Comparison of ENCODE assay signal across 15 mouse cellular contexts in genomic region chr14:71338219-71338618, GRCm38 (mm10).
A peak's percentile ranks its signal among the peaks of the same experiment; 100 is the strongest.
DNase-seq lines count a peak whose midpoint lies in the region; ATAC-seq and TF ChIP-seq lines count a peak whose summit lies in the region.
"Had no signal": no experiment of that assay in that cellular context is flagged by ENCODE, and none has a peak within 500 bp of the region (broad histone marks: within the 10 kb centered on the region; RNA-seq: fewer than 3 reads in every experiment).

No protein-coding gene starts in this region.

- no peaks in the 10 kb centered on the region for H3K9me3 ChIP-seq in kidney, embryonic 15.5 days (replicated peaks)
- peaks cover 4% of the 10 kb centered on the region; the same call in 1 of the 2 replicates for H3K9me3 ChIP-seq in embryonic facial prominence, embryonic 14.5 days (ENCODE audit: control insufficient read depth, low read length)
- H3K9me3 ChIP-seq: forebrain, embryonic 15.5 days; liver, embryonic 15.5 days; midbrain, embryonic 13.5 days; neural tube, embryonic 15.5 days had no signal

- no peaks in the 10 kb centered on the region for H3K79me2 ChIP-seq in myocyte (ENCODE audit: control insufficient read depth, insufficient read depth)

- ATAC-seq in kidney, embryonic 15.5 days (replicated peaks; ENCODE audit: low FRiP score) = peak; percentile 71
- ATAC-seq in embryonic facial prominence, embryonic 14.5 days (ENCODE audit: low read depth) = peak; percentile 84
- no peak for ATAC-seq in erythroid progenitor cell, adult 5-6 weeks (replicated peaks; ENCODE audit: low FRiP score, poor library complexity, severe bottlenecking)
- ATAC-seq: forebrain, embryonic 15.5 days; midbrain, embryonic 13.5 days had no signal

- H3K36me3 ChIP-seq in kidney, embryonic 15.5 days = no peaks in the 10 kb centered on the region
- no peaks in the 10 kb centered on the region for H3K36me3 ChIP-seq in embryonic facial prominence, embryonic 14.5 days (ENCODE audit: control insufficient read depth, insufficient read depth, low read length)
- H3K36me3 ChIP-seq in myocyte (ENCODE audit: control insufficient read depth, insufficient read depth) = no peaks in the 10 kb centered on the region
- H3K36me3 ChIP-seq: forebrain, embryonic 15.5 days; liver, embryonic 15.5 days; midbrain, embryonic 13.5 days; neural tube, embryonic 15.5 days had no signal

- no peak overlapping the region for H3ac ChIP-seq in myocyte (ENCODE audit: control insufficient read depth, insufficient read length)

- no peaks in the 10 kb centered on the region for H3K27me3 ChIP-seq in kidney, embryonic 15.5 days
- no peaks in the 10 kb centered on the region for H3K27me3 ChIP-seq in embryonic facial prominence, embryonic 14.5 days (replicated peaks; ENCODE audit: control insufficient read depth, insufficient read depth, low read length)
- H3K27me3 ChIP-seq in myocyte (ENCODE audit: control insufficient read depth, insufficient read depth, insufficient read length) = no peaks in the 10 kb centered on the region
- H3K27me3 ChIP-seq: forebrain, embryonic 15.5 days; liver, embryonic 15.5 days; midbrain, embryonic 13.5 days; neural tube, embryonic 15.5 days had no signal

- TF ChIP-seq POLR2A in myocyte (IDR thresholded peaks at IDR 0.05; ENCODE audit: insufficient read length, low read depth) = no peak

- no peak for DNase-seq in kidney, adult 18-20 months
- peak; percentile 90 for DNase-seq in embryonic facial prominence, embryonic 14.5 days (ENCODE audit: low spot score)
- peak; percentile 83 for DNase-seq in layer of hippocampus, adult 9-11 months
- DNase-seq in urinary bladder, postnatal 4 days (ENCODE audit: low spot score in 2 of 2) = no peak
- no peak for DNase-seq in thymus, postnatal 25 days
- DNase-seq: cerebellum, adult 9-10 months; heart, adult 2 months; kidney, postnatal 10 days had no signal

- H3K27ac ChIP-seq in kidney, embryonic 15.5 days = no peak overlapping the region
- no peak overlapping the region for H3K27ac ChIP-seq in embryonic facial prominence, embryonic 14.5 days (replicated peaks; ENCODE audit: low read depth, low read length)
- H3K27ac ChIP-seq: forebrain, embryonic 15.5 days; heart, adult 2 months; liver, embryonic 15.5 days; midbrain, embryonic 13.5 days; neural tube, embryonic 15.5 days had no signal

- H3K4me3 ChIP-seq in kidney, embryonic 15.5 days (replicated peaks) = no peak overlapping the region
- no peak overlapping the region for H3K4me3 ChIP-seq in embryonic facial prominence, embryonic 14.5 days (ENCODE audit: low read depth, low read length)
- H3K4me3 ChIP-seq in myocyte = no peak overlapping the region
- H3K4me3 ChIP-seq: forebrain, embryonic 15.5 days; heart, adult 2 months; liver, embryonic 15.5 days; midbrain, embryonic 13.5 days; neural tube, embryonic 15.5 days had no signal

- WGBS in kidney, embryonic 15.5 days = 31% methylated on average over 5 of the region's 5 CpGs
- 36% methylated on average over 5 of the region's 5 CpGs for WGBS in embryonic facial prominence, embryonic 14.5 days

- H3K9ac ChIP-seq in kidney, embryonic 15.5 days = no peak overlapping the region
- no peak overlapping the region for H3K9ac ChIP-seq in embryonic facial prominence, embryonic 14.5 days (ENCODE audit: low read depth, low read length)
- H3K9ac ChIP-seq: forebrain, embryonic 15.5 days; liver, embryonic 15.5 days; midbrain, embryonic 13.5 days; neural tube, embryonic 15.5 days had no signal

- no peaks in the 10 kb centered on the region for H3K4me1 ChIP-seq in kidney, embryonic 15.5 days
- no peaks in the 10 kb centered on the region for H3K4me1 ChIP-seq in embryonic facial prominence, embryonic 14.5 days (ENCODE audit: control insufficient read depth, insufficient read depth, low read length)
- H3K4me1 ChIP-seq: forebrain, embryonic 15.5 days; liver, embryonic 15.5 days; midbrain, embryonic 13.5 days; neural tube, embryonic 15.5 days had no signal

- no peak overlapping the region for H3K4me2 ChIP-seq in kidney, embryonic 15.5 days
- no peak overlapping the region for H3K4me2 ChIP-seq in embryonic facial prominence, embryonic 14.5 days (ENCODE audit: low read depth, low read length)
- peak overlapping the region; percentile 66 for H3K4me2 ChIP-seq in myocyte (ENCODE audit: low read depth)
- H3K4me2 ChIP-seq: forebrain, embryonic 15.5 days; liver, embryonic 15.5 days; midbrain, embryonic 13.5 days; neural tube, embryonic 15.5 days had no signal

TF ChIP-seq in myocyte, 11 proteins besides CTCF, POLR2A, EP300 and RAD21:
- TF ChIP-seq MAX (IDR thresholded peaks at IDR 0.05; ENCODE audit: low read depth) (no peak), CEBPB (IDR thresholded peaks at IDR 0.05; ENCODE audit: insufficient read depth, poor library complexity, severe bottlenecking) (no peak), TCF3 (IDR thresholded peaks at IDR 0.05; ENCODE audit: insufficient read length, low read depth) (no peak), POLR2AphosphoS2 (IDR thresholded peaks at IDR 0.05; ENCODE audit: insufficient read length, low read depth) (no peak), REST (IDR thresholded peaks at IDR 0.05; ENCODE audit: insufficient read depth, insufficient read length) (no peak), USF1 (IDR thresholded peaks at IDR 0.05; ENCODE audit: low read depth) (no peak), SRF (IDR thresholded peaks at IDR 0.05; ENCODE audit: control insufficient read depth, insufficient read length, low read depth) (no peak), E2F4 (IDR thresholded peaks at IDR 0.05; ENCODE audit: insufficient read depth) (no peak), MYOD1 (IDR thresholded peaks at IDR 0.05; ENCODE audit: control insufficient read depth in 1 of 3, insufficient read length in 2 of 3, low read depth in 2 of 3) (no peak), MYOG (IDR thresholded peaks at IDR 0.05; ENCODE audit: control insufficient read depth in 1 of 3, insufficient read depth in 1 of 3, insufficient read length in 2 of 3, low read depth in 2 of 3) (no peak), TCF12 (IDR thresholded peaks at IDR 0.05; ENCODE audit: insufficient read depth, poor library complexity, severe bottlenecking) (no peak)

Comparison
In these comparisons a context has a peak if more than half of its experiments do, and no peak if none do; other contexts are left out.
1. DNase-seq: peak in embryonic facial prominence, embryonic 14.5 days (single experiment) and layer of hippocampus, adult 9-11 months (single experiment); none in kidney, adult 18-20 months (single experiment), urinary bladder, postnatal 4 days (0 of 2) and thymus, postnatal 25 days (single experiment).